Mouse (Mus musculus) heart, embryonic 16.5 days (tissue): ENCODE measurements at regions not wholly inside any gene's neighbourhood (a gene's known extent, or its start where the extent isn't known, plus 50 kb on each side); places are given as distances from the start of the nearest gene placed in this dataset.

Experiments
- ATAC-seq: fragments of 200-750 bp; cut with Nextera tagmentation; replicated peaks from 2 replicates; pipeline ENCODE4 v1.8.0; 2017; ENCODE audit warnings: moderate number of reproducible peaks; ENCODE audit not compliant: insufficient read depth, low FRiP score; ENCODE audit errors: extremely low read depth
- H3K27ac ChIP-seq: fragments of 300-500 bp; sonication (generic); 2 replicates; pipeline ENCODE4 v1.5.1; 2014; ENCODE audit warnings: mild to moderate bottlenecking, low read length, control low read depth, moderate library complexity
- H3K27me3 ChIP-seq: fragments of 300-500 bp; sonication (generic); 2 replicates; pipeline ENCODE4 v1.6.1; 2014; ENCODE audit warnings: low read length, mixed read lengths; ENCODE audit not compliant: control insufficient read depth, insufficient read depth
- H3K36me3 ChIP-seq: fragments of 300-500 bp; sonication (generic); 2 replicates; pipeline ENCODE4 v1.6.1; 2014; ENCODE audit not compliant: control insufficient read depth, insufficient read depth
- H3K4me1 ChIP-seq: fragments of 300-500 bp; sonication (generic); 2 replicates; pipeline ENCODE4 v1.6.1; 2014; ENCODE audit warnings: low read length, mixed read lengths; ENCODE audit not compliant: control insufficient read depth, insufficient read depth
- H3K4me2 ChIP-seq: fragments of 300-500 bp; sonication (generic); 2 replicates; pipeline ENCODE4 v1.6.1; 2014; ENCODE audit warnings: low read depth, mild to moderate bottlenecking, control low read depth, low read length
- H3K4me3 ChIP-seq: fragments of 300-500 bp; sonication (generic); 2 replicates; pipeline ENCODE4 v1.5.1; 2014; ENCODE audit warnings: mild to moderate bottlenecking, control low read depth, low read length
- H3K9ac ChIP-seq: fragments of 300-500 bp; sonication (generic); 2 replicates; pipeline ENCODE4 v1.6.1; 2014; ENCODE audit warnings: low read length, control low read depth
- H3K9me3 ChIP-seq: fragments of 300-500 bp; sonication (generic); replicated peaks from 2 replicates; pipeline ENCODE4 v1.6.1; 2016; ENCODE audit warnings: low read length; ENCODE audit not compliant: control insufficient read depth
- WGBS: fragments of 180-500 bp; shearing (Covaris S2); extraction: QIAGEN DNeasy Blood & Tissue Kit; methylation state at CpG from one replicate; pipeline ENCODE4 v1.1.7; 2014; 5-methylcytosine and 5-hydroxymethylcytosine counted together

GRCm38 (mm10) chr11:34153749-34154525, 54.0 kb downstream of the Foxi1 start:
- ATAC-seq: no peak
- H3K9me3 ChIP-seq: no peaks in the 10 kb centered on the region
- no peaks in the 10 kb centered on the region for H3K36me3 ChIP-seq
- H3K4me2 ChIP-seq: no peak overlapping the region
- 81% methylated on average over 5 of the region's 5 CpGs for WGBS
- no peaks in the 10 kb centered on the region for H3K4me1 ChIP-seq
- no peak overlapping the region for H3K4me3 ChIP-seq
- no peak overlapping the region for H3K9ac ChIP-seq
- H3K27ac ChIP-seq: no peak overlapping the region
- no peaks in the 10 kb centered on the region for H3K27me3 ChIP-seq

DNA sequence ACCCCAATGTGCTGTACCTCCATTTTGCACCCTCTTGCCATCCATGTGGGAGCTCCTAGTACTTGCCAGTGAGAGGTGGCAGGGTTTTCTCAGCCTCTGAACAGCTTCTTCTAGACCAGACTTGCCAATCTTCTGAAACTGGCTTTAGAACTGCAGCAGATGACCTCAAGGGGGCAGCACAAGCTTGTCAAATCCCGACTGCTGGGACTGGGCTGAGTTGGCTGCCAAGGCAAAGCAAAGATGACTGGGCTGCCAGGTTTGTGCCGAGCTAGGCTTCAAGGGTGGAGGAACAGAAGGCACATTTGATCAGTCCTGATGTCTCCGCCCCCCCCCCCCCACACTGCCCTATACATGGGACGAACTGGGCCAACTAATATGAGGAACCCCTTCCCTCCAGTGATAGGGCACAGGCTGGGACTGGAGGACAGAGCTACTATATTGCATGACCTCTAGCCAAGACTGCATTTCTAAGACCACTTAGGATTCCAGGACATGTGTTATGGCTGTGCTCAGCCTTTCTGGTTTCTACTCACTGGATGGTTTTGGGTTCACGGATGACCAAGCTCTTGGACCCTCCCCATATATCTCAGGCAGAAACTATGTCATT, 51.1 kb upstream of the 4930469K13Rik start:
- no peaks in the 10 kb centered on the region for H3K27me3 ChIP-seq
- no peaks in the 10 kb centered on the region for H3K4me1 ChIP-seq
- H3K4me3 ChIP-seq: no peak overlapping the region
- H3K27ac ChIP-seq: no peak overlapping the region
- no peak overlapping the region for H3K9ac ChIP-seq
- H3K9me3 ChIP-seq: no peaks in the 10 kb centered on the region
- no peak overlapping the region for H3K4me2 ChIP-seq
- no peaks in the 10 kb centered on the region for H3K36me3 ChIP-seq
- ATAC-seq: 0 out of 2 replicates have a peak, but pooled peaks have one; percentile 37
- WGBS: 27% methylated on average over 5 of the region's 5 CpGs
